Mouse (Mus musculus): ENCODE data around the gene Dock9. TPM values are rescaled to one million over a fixed set of nuclear protein-coding genes. Genes with fewer than 3 reads are reported as not detected.
"Not testable (repeated sequence)": the region's sequence is repeated elsewhere in the genome, so short reads cannot be mapped to it uniquely, and the experiment has no call there.

The Dock9 gene
- total RNA-seq, 2 experiments from 2014 or later: 4.4 to 6.6 TPM

- no peak for ATAC-seq (replicated peaks; ENCODE audit: low FRiP score, low TSS enrichment, poor library complexity, severe bottlenecking)
These were observed 48.6 kb downstream of the Dock9 start for GRCm38 (mm10) chr14:121749084-121749483.

GRCm38 (mm10) chr14:121747360-121747759, 50.3 kb downstream of the Dock9 start:
- ATAC-seq (replicated peaks; ENCODE audit: low FRiP score, low TSS enrichment, poor library complexity, severe bottlenecking): no peak

- ATAC-seq (replicated peaks; ENCODE audit: low FRiP score, low TSS enrichment, poor library complexity, severe bottlenecking): no peak
These were observed 53.7 kb downstream of the Dock9 start for GRCm38 (mm10) chr14:121743787-121744417.

GRCm38 (mm10) chr14:121738431-121739403, 58.9 kb downstream of the Dock9 start:
- ATAC-seq (replicated peaks; ENCODE audit: low FRiP score, low TSS enrichment, poor library complexity, severe bottlenecking): no peak

GRCm38 (mm10) chr14:121737277-121737676, 60.4 kb downstream of the Dock9 start:
- no peak for ATAC-seq (replicated peaks; ENCODE audit: low FRiP score, low TSS enrichment, poor library complexity, severe bottlenecking)

- ATAC-seq (replicated peaks; ENCODE audit: low FRiP score, low TSS enrichment, poor library complexity, severe bottlenecking): no peak
These were observed 62.0 kb downstream of the Dock9 start for GRCm38 (mm10) chr14:121735678-121736077.

GRCm38 (mm10) chr14:121734217-121734616, 63.4 kb downstream of the Dock9 start:
- no peak for ATAC-seq (replicated peaks; ENCODE audit: low FRiP score, low TSS enrichment, poor library complexity, severe bottlenecking)

GRCm38 (mm10) chr14:121733694-121734093, 63.9 kb downstream of the Dock9 start:
- no peak for ATAC-seq (replicated peaks; ENCODE audit: low FRiP score, low TSS enrichment, poor library complexity, severe bottlenecking)

- ATAC-seq (replicated peaks; ENCODE audit: low FRiP score, low TSS enrichment, poor library complexity, severe bottlenecking): no peak
These were observed 65.4 kb downstream of the Dock9 start for GRCm38 (mm10) chr14:121732196-121732595.

GRCm38 (mm10) chr14:121731688-121732168, 65.9 kb downstream of the Dock9 start:
- peak; percentile 94 for ATAC-seq (replicated peaks; ENCODE audit: low FRiP score, low TSS enrichment, poor library complexity, severe bottlenecking)

- peak; percentile 32 for ATAC-seq (replicated peaks; ENCODE audit: low FRiP score, low TSS enrichment, poor library complexity, severe bottlenecking)
These were observed 66.7 kb downstream of the Dock9 start for GRCm38 (mm10) chr14:121730966-121731365.

GRCm38 (mm10) chr14:121727996-121728395, 69.6 kb downstream of the Dock9 start:
- ATAC-seq (replicated peaks; ENCODE audit: low FRiP score, low TSS enrichment, poor library complexity, severe bottlenecking): no peak

- no peak for ATAC-seq (replicated peaks; ENCODE audit: low FRiP score, low TSS enrichment, poor library complexity, severe bottlenecking)
These were observed 73.1 kb downstream of the Dock9 start for GRCm38 (mm10) chr14:121724501-121724900.

- no peak for ATAC-seq (replicated peaks; ENCODE audit: low FRiP score, low TSS enrichment, poor library complexity, severe bottlenecking)
These were observed 74.9 kb downstream of the Dock9 start for GRCm38 (mm10) chr14:121722774-121723173.

- ATAC-seq (replicated peaks; ENCODE audit: low FRiP score, low TSS enrichment, poor library complexity, severe bottlenecking): peak; percentile 50
These were observed 76.2 kb downstream of the Dock9 start for GRCm38 (mm10) chr14:121721431-121721830.

- no peak for ATAC-seq (replicated peaks; ENCODE audit: low FRiP score, low TSS enrichment, poor library complexity, severe bottlenecking)
These were observed 77.7 kb downstream of the Dock9 start for GRCm38 (mm10) chr14:121719638-121720601.

- not testable (repeated sequence) for ATAC-seq (replicated peaks; ENCODE audit: low FRiP score, low TSS enrichment, poor library complexity, severe bottlenecking)
These were observed 82.8 kb downstream of the Dock9 start for GRCm38 (mm10) chr14:121714799-121715198.

- ATAC-seq (replicated peaks; ENCODE audit: low FRiP score, low TSS enrichment, poor library complexity, severe bottlenecking): no peak
These were observed 83.4 kb downstream of the Dock9 start for GRCm38 (mm10) chr14:121714268-121714667.

GRCm38 (mm10) chr14:121713830-121714197, 83.8 kb downstream of the Dock9 start:
- 0 out of 2 replicates have a peak, but pooled peaks have one; percentile 20 for ATAC-seq (replicated peaks; ENCODE audit: low FRiP score, low TSS enrichment, poor library complexity, severe bottlenecking)

All from megakaryocyte-erythroid progenitor cell, adult 5-6 weeks (primary cell).